Mouse (Mus musculus) fat pad, adult 2 months (tissue): ENCODE measurements at regions not wholly inside any gene's neighbourhood (a gene's known extent, or its start where the extent isn't known, plus 50 kb on each side); places are given as distances from the start of the nearest gene placed in this dataset.

Source experiments
- DNase-seq: peaks from one replicate; pipeline ENCODE4 v3.0.0-alpha.2; 2011; ENCODE audit warnings: low read depth, low spot score; ENCODE audit errors: extremely low read depth

DNA sequence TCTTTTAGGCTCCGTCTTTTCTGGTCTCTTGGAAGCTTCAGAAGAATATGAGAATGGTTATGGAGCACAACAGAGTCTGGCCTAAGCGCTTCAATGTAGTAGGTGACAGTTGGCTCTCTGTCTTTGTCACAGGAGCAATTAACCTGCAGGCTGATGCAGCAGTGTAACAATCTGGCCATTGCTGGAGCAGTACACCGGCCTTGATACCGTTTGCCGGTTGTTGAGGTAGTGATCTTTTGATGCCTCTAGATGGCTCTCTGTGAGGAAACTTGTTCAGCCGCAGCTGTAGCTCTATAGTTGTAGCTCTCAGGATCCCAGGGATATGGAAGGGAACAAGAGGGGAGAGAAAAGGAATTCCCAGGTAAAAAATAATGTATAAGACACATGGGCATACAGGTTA lies 196.1 kb upstream of the Cxcr4 start:
- DNase-seq = no peak

DNA sequence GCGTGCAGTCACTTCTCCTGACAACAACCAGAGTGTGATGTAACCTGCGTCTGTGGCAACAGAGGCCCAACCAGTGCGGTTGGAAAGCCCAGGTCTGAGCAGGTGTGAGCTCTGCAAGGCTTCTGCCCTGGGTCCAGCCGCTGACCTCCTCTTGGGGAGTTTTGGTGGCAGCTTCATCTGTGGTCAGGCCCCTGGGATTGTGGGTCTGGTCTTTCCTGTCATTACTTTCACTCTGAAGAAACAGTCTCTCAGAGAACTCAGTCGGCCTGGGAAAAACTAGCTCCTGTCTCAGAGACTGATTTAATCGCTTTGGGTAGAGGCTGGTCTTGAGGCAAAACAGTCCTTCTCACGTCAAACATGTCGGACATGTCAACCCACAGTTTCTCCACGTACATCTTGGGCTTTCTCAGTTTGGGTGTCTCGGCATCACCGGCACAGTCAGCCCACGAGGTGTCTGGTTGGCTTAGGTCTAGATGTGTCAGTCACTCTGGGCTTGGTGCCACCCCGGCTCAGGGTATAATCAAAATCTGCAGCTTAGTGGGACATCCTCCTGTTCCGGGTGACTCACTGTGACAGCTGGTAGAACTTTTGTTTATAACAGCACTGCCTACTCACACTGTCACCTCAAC lies 195.0 kb upstream of the Cxcr4 start:
- DNase-seq = no peak

DNA sequence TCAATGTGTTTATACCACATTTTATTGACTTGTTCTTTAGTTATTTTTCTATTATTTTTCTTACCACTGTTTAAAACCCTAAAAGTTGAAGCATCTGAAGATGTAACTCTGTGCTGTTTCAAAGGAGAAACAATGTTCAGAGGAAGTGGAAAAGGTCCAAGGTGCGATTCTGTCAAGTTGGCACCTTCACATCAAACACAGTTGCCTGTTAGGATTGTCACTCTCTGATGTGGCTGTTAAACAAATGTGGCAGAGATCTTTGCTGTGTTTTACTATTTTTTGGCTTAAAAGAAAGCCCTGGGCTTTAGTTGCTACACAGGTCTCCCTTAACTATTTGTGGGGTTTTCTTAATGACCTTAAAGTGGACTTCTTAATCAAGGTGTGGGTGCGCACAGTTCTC lies 190.2 kb upstream of the Cxcr4 start:
- no peak for DNase-seq

DNA sequence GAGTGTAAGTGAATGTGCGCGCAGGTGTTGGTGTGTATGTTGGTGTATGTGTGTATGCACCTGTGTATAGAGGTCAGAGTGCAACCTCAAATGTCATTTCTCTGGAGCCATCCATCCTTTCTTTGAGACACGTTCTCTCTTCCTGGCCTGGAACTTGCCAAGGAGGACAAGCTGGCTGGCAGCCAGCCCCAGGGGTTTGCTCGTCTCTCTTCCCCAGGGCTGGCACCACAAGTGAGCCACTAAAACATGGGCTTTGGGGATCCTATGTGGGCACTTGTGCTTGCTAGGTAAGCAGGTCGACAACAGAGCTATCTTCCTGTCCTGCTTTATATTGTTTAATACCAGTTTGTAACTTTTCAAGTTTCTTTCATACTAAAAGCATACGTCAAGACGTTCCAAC lies 189.8 kb upstream of the Cxcr4 start:
- no peak for DNase-seq

DNA sequence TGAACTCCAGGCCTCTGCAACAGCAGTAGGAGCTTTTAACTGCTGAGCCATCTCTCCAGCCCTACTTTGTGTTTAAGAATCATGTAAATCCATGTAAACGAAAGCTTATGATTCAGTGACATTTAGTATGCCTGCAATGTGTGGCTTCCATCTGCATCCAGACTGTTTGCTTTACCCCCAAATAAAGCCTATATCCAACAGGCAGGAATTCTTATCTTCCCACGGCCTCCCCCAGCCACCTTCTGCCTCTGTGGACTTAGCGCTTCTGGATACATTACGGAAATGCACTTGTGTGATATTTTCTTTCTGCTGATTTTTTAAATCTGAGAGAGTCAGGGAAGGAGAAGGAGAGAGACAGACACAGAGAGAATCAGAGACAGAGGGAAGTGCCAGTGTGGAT lies 189.2 kb upstream of the Cxcr4 start:
- no peak for DNase-seq

DNA sequence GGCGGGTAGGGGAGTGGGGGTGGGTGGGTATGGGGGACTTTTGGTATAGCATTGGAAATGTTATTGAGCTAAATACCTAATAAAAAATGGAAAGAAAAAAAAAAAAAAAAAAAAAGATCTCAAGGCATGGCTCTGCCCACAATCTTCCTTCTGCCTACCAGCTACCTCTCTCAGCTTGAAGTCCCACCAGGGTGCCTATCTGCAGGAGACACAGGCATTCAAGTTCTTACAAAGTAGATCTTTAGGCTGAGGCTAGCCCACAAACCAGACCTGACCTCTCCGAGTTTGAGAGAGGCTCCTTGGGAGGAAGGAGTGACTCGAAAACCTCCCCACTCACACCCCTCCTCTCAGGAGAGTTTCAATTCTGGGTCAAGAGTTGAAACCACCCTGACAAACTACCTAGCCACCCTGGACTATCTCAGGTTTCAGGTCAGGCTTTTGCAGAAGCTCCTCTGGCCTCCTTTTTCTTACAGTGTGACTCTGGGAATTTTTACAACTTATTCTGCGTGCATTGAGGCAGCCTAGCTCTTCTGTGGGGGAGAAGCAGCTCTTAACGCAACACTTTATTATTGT lies 187.6 kb upstream of the Cxcr4 start:
- no peak for DNase-seq

DNA sequence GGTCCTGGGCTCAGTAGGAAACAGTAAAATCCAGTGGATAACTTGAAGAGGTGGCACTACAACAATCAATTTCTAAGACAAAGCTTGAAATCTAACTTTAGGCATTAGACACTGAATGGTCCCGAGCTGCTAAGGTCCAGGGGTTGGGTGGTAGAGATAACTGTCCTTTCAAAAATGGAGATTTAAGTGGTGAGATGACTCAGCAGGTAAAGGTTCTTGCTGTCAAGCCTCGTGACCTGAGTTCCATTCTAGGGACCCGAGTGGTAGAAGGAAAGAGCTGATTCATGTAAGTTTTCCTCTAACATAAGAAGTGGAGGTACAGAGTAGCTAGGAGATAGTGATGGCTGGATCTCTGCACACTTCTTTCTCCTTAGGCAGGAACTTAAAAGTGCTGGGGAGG lies 180.3 kb upstream of the Cxcr4 start:
- DNase-seq = no peak

- DNase-seq = no peak
Measured at GRCm38 (mm10) chr1:128770786-128771185, 178.7 kb upstream of the Cxcr4 start.

DNA sequence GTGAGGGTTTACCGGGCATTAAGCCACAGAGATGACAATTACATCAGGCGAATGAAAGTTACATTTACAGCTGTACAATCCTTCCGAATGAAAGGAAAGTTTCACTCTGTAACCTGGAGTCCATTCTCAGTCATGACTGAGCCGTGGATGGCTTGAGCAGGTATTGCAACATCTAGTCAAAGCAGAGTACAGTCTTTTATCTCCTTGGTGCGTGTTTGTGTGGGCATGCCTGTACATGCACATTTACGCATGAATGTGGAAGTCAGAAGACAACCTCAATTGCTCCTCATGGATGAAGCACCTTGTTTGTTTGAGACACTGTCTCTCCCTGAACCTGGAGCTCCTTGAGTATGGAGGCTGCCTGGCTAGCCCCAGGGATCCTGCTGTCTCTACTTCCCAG lies 175.9 kb upstream of the Cxcr4 start:
- no peak for DNase-seq

DNA sequence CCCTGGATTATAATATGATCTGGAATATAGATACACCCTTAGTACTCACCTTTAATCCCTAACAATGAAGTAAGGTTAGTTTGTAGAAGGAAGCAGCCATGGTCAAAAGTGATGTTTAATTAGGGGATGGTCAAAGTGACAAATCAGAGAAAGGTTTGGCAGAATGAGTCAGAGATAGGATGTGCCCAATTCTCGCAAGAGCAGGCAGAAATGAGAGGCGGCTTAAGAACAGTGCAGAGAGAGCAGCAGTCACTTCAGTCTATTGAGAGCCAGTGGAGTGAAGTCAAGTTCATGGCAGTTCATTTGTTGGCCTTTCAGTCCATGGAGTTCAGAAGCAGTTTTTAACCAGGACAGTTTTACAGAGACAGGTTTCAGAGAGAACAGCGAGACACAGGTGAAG lies 175.3 kb upstream of the Cxcr4 start:
- DNase-seq = no peak

DNA sequence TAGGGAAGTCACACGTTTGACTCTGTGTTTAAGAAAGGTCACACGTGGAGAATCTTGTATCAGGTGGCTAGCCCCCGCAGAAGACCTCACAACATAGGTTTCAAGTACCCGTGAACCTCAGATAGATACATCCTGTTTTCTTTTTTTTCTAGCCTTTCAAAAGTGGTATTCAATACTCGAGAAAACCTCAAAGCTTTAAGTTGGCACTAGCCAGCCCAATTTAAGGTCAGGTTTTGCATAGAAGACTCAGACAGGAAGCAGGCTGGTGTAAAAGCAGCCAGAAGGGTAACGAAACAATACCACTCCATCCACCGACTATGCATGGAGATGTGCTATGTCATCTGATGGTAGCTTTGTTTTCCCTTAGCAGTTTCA lies 174.8 kb upstream of the Cxcr4 start:
- DNase-seq = no peak

- no peak for DNase-seq
Measured at GRCm38 (mm10) chr1:128766193-128766893, 174.2 kb upstream of the Cxcr4 start.

GRCm38 (mm10) chr1:128765626-128766025 lies 173.5 kb upstream of the Cxcr4 start:
- DNase-seq = no peak

DNA sequence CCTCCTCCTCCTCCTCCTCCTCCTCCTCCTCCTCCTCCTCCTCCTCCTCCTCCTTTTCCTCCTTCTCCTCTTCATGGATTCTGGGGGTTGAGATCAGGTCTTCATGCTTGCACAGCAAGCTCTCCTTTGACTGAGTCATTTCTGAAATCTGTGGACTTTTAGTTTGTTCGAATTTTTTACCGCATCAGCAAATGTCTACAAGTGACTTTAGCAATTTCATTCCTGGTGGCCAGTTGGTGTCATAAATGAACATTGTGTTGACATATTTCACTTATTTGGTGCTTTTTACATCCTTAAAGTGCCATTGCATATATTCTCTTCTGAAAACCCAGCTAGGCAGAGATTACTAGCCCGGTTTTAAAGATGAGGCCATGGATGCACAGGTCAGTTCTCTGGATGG lies 173.0 kb upstream of the Cxcr4 start:
- no peak for DNase-seq

- DNase-seq = no peak
Measured at GRCm38 (mm10) chr1:128762854-128763253, 170.8 kb upstream of the Cxcr4 start.

DNA sequence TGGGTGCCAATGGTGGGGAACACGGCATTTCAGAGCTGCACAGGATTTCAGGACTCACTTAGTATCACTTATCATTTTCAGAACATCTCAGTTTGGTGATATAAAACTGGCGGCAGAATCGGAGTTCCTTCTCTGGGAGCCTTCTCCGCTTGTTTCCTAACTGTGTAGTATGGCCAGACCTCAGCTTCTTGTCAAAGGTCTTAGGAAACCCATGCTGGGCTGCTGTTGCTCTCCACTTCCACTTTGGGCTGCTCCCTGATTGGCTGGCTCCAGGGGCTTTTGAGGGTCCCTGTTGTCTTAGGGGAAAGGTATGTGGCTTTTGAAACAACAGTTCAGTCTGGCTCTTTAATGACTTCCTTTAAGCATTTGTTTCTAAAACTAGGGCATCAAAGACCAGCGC lies 170.0 kb upstream of the Cxcr4 start:
- DNase-seq = no peak

- DNase-seq = no peak
Measured at GRCm38 (mm10) chr1:128758802-128759481, 166.8 kb upstream of the Cxcr4 start.

GRCm38 (mm10) chr1:128758294-128758801 lies 166.3 kb upstream of the Cxcr4 start:
- no peak for DNase-seq

GRCm38 (mm10) chr1:128753427-128754012 lies 161.4 kb upstream of the Cxcr4 start:
- DNase-seq = no peak

DNA sequence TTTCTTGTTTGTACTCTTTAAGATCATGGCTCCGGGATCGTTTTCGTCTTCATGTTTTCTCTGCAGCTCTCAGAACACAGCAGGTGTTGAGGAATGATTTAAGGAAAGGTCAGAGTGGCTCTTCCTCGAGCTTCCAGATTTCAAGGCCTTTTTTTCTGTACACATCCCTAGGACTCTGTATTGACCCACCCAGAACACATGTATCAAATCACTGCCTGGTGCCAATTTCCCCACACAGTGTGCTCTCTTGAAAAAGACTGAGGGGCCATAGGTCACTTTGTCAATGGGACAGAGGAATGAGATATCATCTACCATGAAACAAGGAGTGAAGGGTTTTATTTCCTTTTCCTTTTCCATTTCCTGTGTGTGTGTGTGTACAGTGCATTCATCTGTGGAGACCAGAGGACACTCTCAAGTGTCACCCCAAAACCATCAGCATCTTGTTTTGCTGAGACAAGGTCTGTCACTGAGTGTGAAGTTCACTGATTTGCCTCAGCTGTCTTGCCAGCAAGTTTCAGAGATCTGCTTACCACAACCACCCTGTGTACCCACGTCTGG lies 157.4 kb upstream of the Cxcr4 start:
- no peak for DNase-seq

GRCm38 (mm10) chr1:128747196-128747790 lies 155.2 kb upstream of the Cxcr4 start:
- DNase-seq = no peak
